Mouse (Mus musculus): ENCODE data around the gene Cnih1.
A peak's percentile ranks its signal among the peaks of the same experiment; 100 is the strongest.
"Not testable (repeated sequence)": the region's sequence is repeated elsewhere in the genome, so short reads cannot be mapped to it uniquely, and the experiment has no call there.

Cnih1 gene

GRCm38 (mm10) chr14:46787454-46787786, 791 bp downstream of the Cnih1 start:
- DNase-seq: no peak

GRCm38 (mm10) chr14:46785247-46785646, 3.0 kb downstream of the Cnih1 start:
- DNase-seq: no peak

- DNase-seq: no peak
Observed at GRCm38 (mm10) chr14:46783327-46783926, 4.8 kb downstream of the Cnih1 start.

- DNase-seq: no peak
Observed at GRCm38 (mm10) chr14:46782187-46782828, 5.9 kb downstream of the Cnih1 start.

GRCm38 (mm10) chr14:46781086-46781485, 7.1 kb downstream of the Cnih1 start:
- DNase-seq: no peak

GRCm38 (mm10) chr14:46779217-46779616, 9.0 kb downstream of the Cnih1 start:
- DNase-seq: no peak

- no peak for DNase-seq
Observed at GRCm38 (mm10) chr14:46778756-46779155, 9.5 kb downstream of the Cnih1 start.

GRCm38 (mm10) chr14:46770036-46770435, 18.2 kb downstream of the Cnih1 start:
- DNase-seq: no peak

GRCm38 (mm10) chr14:46767116-46767515, 21.1 kb downstream of the Cnih1 start:
- DNase-seq: no peak

- DNase-seq: no peak
Observed at GRCm38 (mm10) chr14:46761186-46761585, 27.0 kb downstream of the Cnih1 start.

GRCm38 (mm10) chr14:46760355-46761029, 27.7 kb downstream of the Cnih1 start, which contains the start of gene Cdkn3:
TSS of gene Cdkn3 (plus strand) at chr14:46760541.
- DNase-seq: peak; percentile 88 to 93

- no peak for DNase-seq
Observed at GRCm38 (mm10) chr14:46759970-46760354, 28.2 kb downstream of the Cnih1 start.

GRCm38 (mm10) chr14:46757736-46758135, 30.5 kb downstream of the Cnih1 start:
- no peak for DNase-seq

GRCm38 (mm10) chr14:46755851-46756250, 32.4 kb downstream of the Cnih1 start:
- no peak for DNase-seq

GRCm38 (mm10) chr14:46754371-46754770, 33.8 kb downstream of the Cnih1 start:
- DNase-seq: not testable (repeated sequence)

- DNase-seq: no peak
Observed at GRCm38 (mm10) chr14:46745413-46745812, 42.8 kb downstream of the Cnih1 start.

- no peak for DNase-seq
Observed at GRCm38 (mm10) chr14:46742674-46743073, 45.5 kb downstream of the Cnih1 start.

GRCm38 (mm10) chr14:46737346-46737745, 50.9 kb downstream of the Cnih1 start:
- not testable (repeated sequence) for DNase-seq

GRCm38 (mm10) chr14:46736366-46736765, 51.8 kb downstream of the Cnih1 start:
- DNase-seq: no peak

- DNase-seq: no peak
Observed at GRCm38 (mm10) chr14:46734761-46735455, 53.3 kb downstream of the Cnih1 start.

GRCm38 (mm10) chr14:46734262-46734661, 53.9 kb downstream of the Cnih1 start:
- no peak for DNase-seq

GRCm38 (mm10) chr14:46725743-46726142, 62.5 kb downstream of the Cnih1 start:
- peak; percentile 21 to 23 for DNase-seq

Measured in thymus, postnatal 36 days (tissue).